Mouse (Mus musculus): Measurements from ENCODE around the gene Fryl.
A peak's percentile ranks its signal among the peaks of the same experiment; 100 is the strongest.
"Not testable (repeated sequence)": the region's sequence is repeated elsewhere in the genome, so short reads cannot be mapped to it uniquely, and the experiment has no call there.

The Fryl gene

DNA sequence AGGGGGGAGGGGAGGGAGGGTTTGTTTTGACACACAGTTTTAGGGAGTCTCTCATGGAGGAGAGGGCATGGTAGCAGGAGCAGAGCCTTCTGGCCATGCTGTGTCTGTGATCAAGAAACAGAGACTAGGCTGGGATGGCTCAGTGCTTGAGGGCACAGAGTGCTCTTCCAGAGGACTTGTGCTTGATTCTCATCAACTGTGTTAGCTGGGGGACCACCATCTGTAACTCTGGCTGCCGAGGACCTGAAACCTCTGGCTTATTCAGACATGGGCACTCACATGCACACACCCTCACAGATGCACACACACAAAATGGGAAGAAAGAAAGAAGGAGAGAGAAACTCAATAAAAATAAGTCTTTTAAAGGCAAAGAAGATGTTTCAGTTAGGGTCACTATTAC, 257.9 kb downstream of the Fryl start:
- not testable (repeated sequence) for DNase-seq

GRCm38 (mm10) chr5:72995379-72995778, 261.0 kb downstream of the Fryl start:
- DNase-seq = no peak

- no peak for DNase-seq
These were observed 261.5 kb downstream of the Fryl start for GRCm38 (mm10) chr5:72994928-72995327.

DNA sequence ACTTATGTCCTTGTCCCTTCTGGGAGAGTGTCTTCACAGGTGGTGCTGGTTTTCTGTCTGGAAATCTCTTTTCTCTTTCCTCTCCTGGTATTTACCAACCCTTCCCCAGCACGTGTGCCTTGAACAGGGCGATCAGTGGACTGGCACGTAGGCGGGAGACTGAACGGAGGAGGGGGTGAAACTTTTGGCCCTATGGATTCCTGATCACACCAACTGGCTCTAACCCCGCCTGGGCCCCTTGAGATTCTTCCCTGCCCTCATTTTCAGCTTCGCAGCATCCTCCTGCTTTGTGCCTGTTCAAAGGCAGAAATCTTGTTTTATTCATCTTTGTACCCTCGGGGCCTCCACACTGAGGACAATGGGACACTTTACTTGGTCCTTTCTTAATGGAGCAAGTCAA, 262.0 kb downstream of the Fryl start:
- DNase-seq = no peak

DNA sequence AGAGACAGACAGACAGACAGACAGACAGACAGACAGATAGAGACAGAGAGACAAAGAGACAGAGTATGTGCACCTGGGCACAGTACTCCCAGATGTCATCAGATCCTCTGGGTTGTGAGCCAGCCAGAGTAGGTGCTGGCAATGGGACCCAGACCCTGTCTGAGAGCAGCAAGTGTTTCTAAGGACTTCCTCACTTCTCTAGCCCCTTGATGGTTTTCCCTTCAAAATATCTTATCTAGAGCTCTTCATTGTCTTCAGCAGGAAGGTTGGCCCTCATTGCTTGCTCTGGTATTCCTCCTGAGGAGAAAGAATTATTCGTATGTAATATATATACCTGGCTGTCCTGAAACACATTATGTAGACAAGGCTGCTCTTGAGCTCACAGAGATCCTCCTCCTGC, 263.9 kb downstream of the Fryl start:
- DNase-seq = no peak

- DNase-seq = no peak
These were observed 266.7 kb downstream of the Fryl start for GRCm38 (mm10) chr5:72989756-72990155.

DNA sequence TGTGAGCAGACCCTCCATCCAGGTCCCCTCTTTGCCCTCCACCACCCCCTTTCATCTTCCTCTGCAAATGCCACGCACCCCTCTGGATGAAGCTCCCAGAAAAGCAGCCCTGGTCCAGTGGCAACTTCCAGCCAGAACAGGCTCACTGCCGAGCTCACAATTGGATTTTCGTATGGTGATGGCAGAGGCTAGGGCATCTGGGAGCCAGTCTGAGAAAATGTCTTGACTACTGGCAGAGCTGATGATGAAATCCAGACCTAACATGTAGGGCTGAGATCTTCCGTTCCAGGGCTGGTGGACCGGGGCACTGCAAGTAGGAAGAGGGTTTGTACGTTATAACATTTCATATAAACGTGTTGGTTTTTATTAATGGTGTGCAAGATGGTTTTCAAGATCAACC, 268.6 kb downstream of the Fryl start:
- DNase-seq = no peak

DNA sequence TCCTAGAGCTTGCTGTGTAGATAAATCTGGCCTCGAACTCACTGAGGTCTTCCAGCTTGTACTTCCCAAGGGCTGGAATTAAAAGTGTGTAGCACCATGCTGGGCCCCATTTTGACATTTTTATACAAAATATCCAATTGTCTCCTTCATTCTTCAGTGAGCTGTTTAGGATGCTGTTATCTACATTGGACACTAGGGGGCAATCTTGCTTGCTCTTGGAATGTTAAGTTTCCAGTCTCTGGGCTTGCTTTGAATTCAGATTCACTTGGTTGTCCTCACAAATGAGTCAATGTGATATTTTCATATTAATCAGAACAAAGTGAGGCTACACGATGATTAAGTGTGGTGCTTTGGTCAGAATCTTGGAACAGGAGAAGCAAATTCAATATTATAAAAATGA, 272.3 kb downstream of the Fryl start:
- DNase-seq = peak; percentile 53

- DNase-seq = no peak
These were observed 279.9 kb downstream of the Fryl start for GRCm38 (mm10) chr5:72976539-72976938.

DNA sequence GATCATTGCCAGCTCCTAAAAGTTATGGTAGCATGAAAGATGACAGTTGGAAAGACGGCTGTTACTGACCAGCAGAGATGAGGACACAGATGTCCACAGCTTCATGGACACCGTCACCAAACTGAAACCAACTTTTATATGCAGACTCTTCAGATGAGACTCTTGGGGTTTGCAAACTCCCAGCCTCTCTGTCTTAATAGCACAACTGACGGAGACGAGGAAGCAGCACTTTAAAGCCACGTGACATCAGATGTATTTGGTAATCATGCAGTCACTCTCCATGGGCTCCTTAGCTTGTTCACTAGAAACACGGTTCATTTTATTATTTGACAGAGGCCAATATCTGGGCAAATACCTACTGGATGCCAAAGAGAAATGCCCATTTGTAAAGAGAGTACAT, 280.4 kb downstream of the Fryl start:
- no peak for DNase-seq

DNA sequence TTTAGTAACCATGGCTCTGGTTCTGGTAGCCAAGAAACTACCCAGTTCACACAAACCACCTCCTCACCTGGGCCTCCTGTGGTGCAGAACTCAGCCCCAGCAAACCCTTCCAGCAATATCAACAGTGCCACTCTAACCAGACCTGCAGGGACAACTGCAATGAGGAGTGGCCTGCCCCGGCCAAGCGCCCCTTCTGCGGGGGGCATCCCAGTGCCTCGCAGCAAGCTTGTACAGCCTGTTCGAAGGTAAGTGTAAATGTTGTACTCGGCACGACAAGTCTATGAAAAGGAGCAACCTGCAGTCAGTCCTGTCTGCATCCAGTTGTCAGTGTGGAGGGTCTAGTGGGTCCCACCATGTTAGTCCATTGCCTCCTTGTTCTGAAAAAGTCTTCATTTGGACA, 281.8 kb downstream of the Fryl start, which contains the start of gene Gm10135:
Gm10135 (minus strand) TSS at position 101 of the 400 bp plus-strand sequence.
- no peak for DNase-seq

GRCm38 (mm10) chr5:72972934-72973333, 283.5 kb downstream of the Fryl start:
- DNase-seq = no peak

GRCm38 (mm10) chr5:72972435-72972834, 284.0 kb downstream of the Fryl start:
- DNase-seq = no peak
